Comparison of ENCODE assay signal across 9 mouse cellular contexts in the genomic region with DNA sequence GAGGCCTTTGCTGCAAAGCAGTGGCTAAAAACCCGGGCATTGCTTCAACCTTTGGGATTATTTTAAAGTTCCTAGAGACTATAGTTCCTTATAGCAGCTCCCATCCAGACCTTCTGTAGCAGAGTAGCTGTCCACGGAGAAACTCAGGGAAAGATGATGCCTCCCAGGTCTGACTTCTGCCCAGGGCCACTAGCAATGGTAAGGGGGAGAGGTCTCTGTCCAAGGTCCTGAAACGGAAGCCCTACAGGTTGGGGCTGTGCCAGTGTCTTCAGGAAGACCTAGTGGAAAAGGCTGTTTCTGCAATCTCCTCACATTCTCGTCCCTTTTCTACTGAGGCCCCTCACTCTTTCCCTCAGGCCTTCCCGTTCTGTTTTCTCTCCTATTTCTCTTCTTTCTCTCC.
A peak's percentile ranks its signal among the peaks of the same experiment; 100 is the strongest.
DNase-seq lines count a peak whose midpoint lies in the region; ATAC-seq lines count a peak whose summit lies in the region.
"Had no signal": no experiment of that assay in that cellular context is flagged by ENCODE, and none has a peak within 500 bp of the region (broad histone marks: within the 10 kb centered on the region; RNA-seq: fewer than 3 reads in every experiment).

No protein-coding gene starts in this region.

- no peak overlapping the region for H3K9ac ChIP-seq in neural tube, embryonic 11.5 days (ENCODE audit: low read length)
- H3K9ac ChIP-seq: hindbrain, embryonic 15.5 days had no signal

- 20% methylated on average over 5 of the region's 5 CpGs for WGBS in neural tube, embryonic 11.5 days

- no peak for ATAC-seq in neural tube, embryonic 11.5 days (ENCODE audit: insufficient read depth, low FRiP score, low TSS enrichment)

- H3K4me1 ChIP-seq in neural tube, embryonic 11.5 days (ENCODE audit: control insufficient read depth, insufficient read depth, low read length): peaks cover 13% of the 10 kb centered on the region

- DNase-seq in kidney, adult 18-20 months: peak; percentile 17
- DNase-seq in kidney, adult 11 months: no peak
- peak; percentile 7 for DNase-seq in T-cell, adult 2 months (ENCODE audit: low spot score)
- DNase-seq in forelimb bud, embryonic 11.5 days (ENCODE audit: low read depth, low spot score): peak; percentile 91
- DNase-seq in neural tube, embryonic 11.5 days (ENCODE audit: low spot score): peak; percentile 66
- DNase-seq in layer of hippocampus, adult 11-12 months (ENCODE audit: low spot score): no peak
- DNase-seq in layer of hippocampus, adult 9-11 months: no peak
- no peak for DNase-seq in right cerebral cortex, adult 18-20 months

- no peaks in the 10 kb centered on the region for H3K27me3 ChIP-seq in neural tube, embryonic 11.5 days (ENCODE audit: control insufficient read depth, insufficient read depth, low read length)

- H3K4me3 ChIP-seq in neural tube, embryonic 11.5 days (ENCODE audit: low read depth, low read length): no peak overlapping the region
- H3K4me3 ChIP-seq: hindbrain, embryonic 15.5 days had no signal

- H3K9me3 ChIP-seq in neural tube, embryonic 11.5 days (ENCODE audit: control insufficient read depth, low read length): no peaks in the 10 kb centered on the region
- H3K9me3 ChIP-seq: hindbrain, embryonic 15.5 days had no signal

- H3K4me2 ChIP-seq in neural tube, embryonic 11.5 days (ENCODE audit: low read depth): no peak overlapping the region
- H3K4me2 ChIP-seq: hindbrain, embryonic 15.5 days had no signal

- no peak overlapping the region for H3K27ac ChIP-seq in neural tube, embryonic 11.5 days (ENCODE audit: low read depth, low read length)
- H3K27ac ChIP-seq: hindbrain, embryonic 15.5 days had no signal

- H3K36me3 ChIP-seq in neural tube, embryonic 11.5 days (ENCODE audit: control insufficient read depth, insufficient read depth, low read length): no peaks in the 10 kb centered on the region
- H3K36me3 ChIP-seq: hindbrain, embryonic 15.5 days had no signal

Comparison
In these comparisons a context has a peak if more than half of its experiments do, and no peak if none do; other contexts are left out.
1. DNase-seq: peak in kidney, adult 18-20 months (single experiment), T-cell, adult 2 months (single experiment), forelimb bud, embryonic 11.5 days (single experiment) and neural tube, embryonic 11.5 days (single experiment); none in kidney, adult 11 months (single experiment), layer of hippocampus, adult 11-12 months (single experiment), layer of hippocampus, adult 9-11 months (single experiment) and right cerebral cortex, adult 18-20 months (single experiment).